In the genomic region with DNA sequence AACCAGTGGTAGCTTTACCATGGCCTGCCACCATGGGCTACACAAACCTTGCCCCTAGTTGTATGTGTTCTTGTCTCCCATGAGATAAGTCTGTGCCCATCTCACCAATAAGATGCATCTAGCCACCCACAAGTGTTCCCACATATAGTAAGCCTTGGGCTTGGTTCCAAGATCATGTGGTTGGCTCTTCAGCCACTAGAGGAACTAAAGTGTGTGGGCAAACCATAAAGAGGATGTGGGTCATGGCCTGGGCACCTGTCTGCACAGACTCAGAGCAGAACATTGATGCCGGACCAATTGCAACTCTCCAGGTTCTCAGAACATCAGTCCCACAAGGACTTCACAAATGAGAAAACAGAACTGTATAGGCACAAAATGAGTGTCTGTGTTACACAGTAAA, we compare ENCODE assay signal across 13 mouse cellular contexts.
DNase-seq lines count a peak whose midpoint lies in the region; ATAC-seq and TF ChIP-seq lines count a peak whose summit lies in the region.
"Had no signal": no experiment of that assay in that cellular context is flagged by ENCODE, and none has a peak within 500 bp of the region (broad histone marks: within the 10 kb centered on the region; RNA-seq: fewer than 3 reads in every experiment).

No protein-coding gene starts in this region.

- WGBS in intestine, postnatal 0 days, result 89% methylated on average over 1 of the region's 1 CpGs
- 79% methylated on average over 1 of the region's 1 CpGs for WGBS in intestine, embryonic 16.5 days
- 0% methylated on average over 1 of the region's 1 CpGs for WGBS in bone marrow, adult 2 months
- WGBS in midbrain, embryonic 15.5 days, result 92% methylated on average over 1 of the region's 1 CpGs
- 93% methylated on average over 1 of the region's 1 CpGs for WGBS in kidney, embryonic 16.5 days

- H3K36me3 ChIP-seq in intestine, postnatal 0 days (ENCODE audit: control insufficient read depth, insufficient read depth), result no peaks in the 10 kb centered on the region
- no peaks in the 10 kb centered on the region for H3K36me3 ChIP-seq in intestine, embryonic 16.5 days (ENCODE audit: control insufficient read depth, insufficient read depth, low read length)
- H3K36me3 ChIP-seq in midbrain, embryonic 15.5 days (replicated peaks), result no peaks in the 10 kb centered on the region
- no peaks in the 10 kb centered on the region for H3K36me3 ChIP-seq in kidney, embryonic 16.5 days (ENCODE audit: insufficient read depth, low read length)
- H3K36me3 ChIP-seq: forebrain, embryonic 15.5 days; heart, embryonic 12.5 days had no signal

- H3K4me1 ChIP-seq in intestine, postnatal 0 days (replicated peaks; ENCODE audit: control insufficient read depth, insufficient read depth, low read length), result 0 out of 2 replicates have a peak, but pooled peaks cover 4% of the 10 kb centered on the region
- H3K4me1 ChIP-seq in intestine, embryonic 16.5 days (ENCODE audit: control insufficient read depth, insufficient read depth, low read length), result peaks cover 4% of the 10 kb centered on the region
- H3K4me1 ChIP-seq in bone marrow, adult 2 months (ENCODE audit: control insufficient read depth, insufficient read depth, low read length), result peaks cover 8% of the 10 kb centered on the region
- no peaks in the 10 kb centered on the region for H3K4me1 ChIP-seq in midbrain, embryonic 15.5 days
- no peaks in the 10 kb centered on the region; the same call in 1 of the 2 replicates for H3K4me1 ChIP-seq in kidney, embryonic 16.5 days (ENCODE audit: insufficient read depth, low read length)
- H3K4me1 ChIP-seq: forebrain, embryonic 15.5 days had no signal

- DNase-seq in 416B (ENCODE audit: low read depth), result peak; percentile 97
- DNase-seq in heart, postnatal 14 days, result no peak
- DNase-seq: cerebellum, adult 18-20 months; liver had no signal

- H3K4me3 ChIP-seq in intestine, postnatal 0 days (ENCODE audit: low read depth, low read length), result no peak overlapping the region
- no peak overlapping the region for H3K4me3 ChIP-seq in intestine, embryonic 16.5 days (ENCODE audit: low read length)
- H3K4me3 ChIP-seq in bone marrow, adult 2 months (replicated peaks; ENCODE audit: control insufficient read depth, low read depth, low read length), result no peak overlapping the region
- H3K4me3 ChIP-seq in midbrain, embryonic 15.5 days, result no peak overlapping the region
- no peak overlapping the region for H3K4me3 ChIP-seq in kidney, embryonic 16.5 days (ENCODE audit: low read length)
- H3K4me3 ChIP-seq: forebrain, embryonic 15.5 days; heart, embryonic 12.5 days had no signal

- TF ChIP-seq POLR2A in bone marrow, adult 2 months (IDR thresholded peaks at IDR 0.05; ENCODE audit: borderline replicate concordance, control insufficient read depth, low read depth, low read length), result no peak

- H3K9me3 ChIP-seq in intestine, postnatal 0 days (ENCODE audit: control insufficient read depth), result no peaks in the 10 kb centered on the region
- H3K9me3 ChIP-seq in intestine, embryonic 16.5 days (ENCODE audit: control insufficient read depth, low read length), result no peaks in the 10 kb centered on the region
- H3K9me3 ChIP-seq in midbrain, embryonic 15.5 days, result no peaks in the 10 kb centered on the region
- H3K9me3 ChIP-seq in kidney, embryonic 16.5 days (ENCODE audit: low read length), result no peaks in the 10 kb centered on the region
- H3K9me3 ChIP-seq: forebrain, embryonic 15.5 days; heart, embryonic 12.5 days had no signal

- no peak overlapping the region for H3K4me2 ChIP-seq in intestine, postnatal 0 days (replicated peaks; ENCODE audit: low read depth)
- H3K4me2 ChIP-seq in intestine, embryonic 16.5 days (ENCODE audit: low read depth, low read length), result no peak overlapping the region
- no peak overlapping the region for H3K4me2 ChIP-seq in midbrain, embryonic 15.5 days
- no peak overlapping the region for H3K4me2 ChIP-seq in kidney, embryonic 16.5 days (replicated peaks; ENCODE audit: low read depth, low read length)
- H3K4me2 ChIP-seq: forebrain, embryonic 15.5 days; heart, embryonic 12.5 days had no signal

- 0 out of 2 replicates have a peak, but pooled peaks have one; percentile 2 for TF ChIP-seq CTCF in intestine, postnatal 0 days (IDR thresholded peaks at IDR 0.05; ENCODE audit: low read depth)
- TF ChIP-seq CTCF in bone marrow, adult 2 months (IDR thresholded peaks at IDR 0.05; ENCODE audit: control insufficient read depth, insufficient read depth, low read length), result 0 out of 2 replicates have a peak, but pooled peaks have one; percentile 14

- ATAC-seq in intestine, postnatal 0 days, result no peak
- ATAC-seq in intestine, embryonic 16.5 days, result no peak
- peak; percentile 90 for ATAC-seq in megakaryocyte progenitor cell, adult 5-6 weeks (replicated peaks; ENCODE audit: poor library complexity)
- no peak for ATAC-seq in midbrain, embryonic 15.5 days (replicated peaks)
- no peak for ATAC-seq in kidney, embryonic 16.5 days (ENCODE audit: low FRiP score, low TSS enrichment)
- ATAC-seq: forebrain, embryonic 15.5 days; hindbrain, embryonic 16.5 days had no signal

- H3K9ac ChIP-seq in intestine, postnatal 0 days (ENCODE audit: low read depth, low read length), result no peak overlapping the region
- no peak overlapping the region for H3K9ac ChIP-seq in intestine, embryonic 16.5 days (ENCODE audit: low read depth, low read length)
- no peak overlapping the region for H3K9ac ChIP-seq in midbrain, embryonic 15.5 days
- no peak overlapping the region for H3K9ac ChIP-seq in kidney, embryonic 16.5 days (replicated peaks; ENCODE audit: low read length)
- H3K9ac ChIP-seq: forebrain, embryonic 15.5 days; heart, embryonic 12.5 days had no signal

- no peak overlapping the region for H3K27ac ChIP-seq in intestine, postnatal 0 days (ENCODE audit: low read depth, low read length)
- no peak overlapping the region for H3K27ac ChIP-seq in intestine, embryonic 16.5 days (ENCODE audit: low read length)
- H3K27ac ChIP-seq in bone marrow, adult 2 months (ENCODE audit: control insufficient read depth, insufficient read depth, low read depth, low read length, poor library complexity), result no peak overlapping the region
- H3K27ac ChIP-seq in midbrain, embryonic 15.5 days, result no peak overlapping the region
- H3K27ac ChIP-seq in kidney, embryonic 16.5 days (ENCODE audit: low read length), result no peak overlapping the region
- H3K27ac ChIP-seq: forebrain, embryonic 15.5 days had no signal

- intact Hi-C loops in heart, postnatal 14 days (cut with DNase I), result no loop called here

- no peaks in the 10 kb centered on the region for H3K27me3 ChIP-seq in intestine, postnatal 0 days (replicated peaks; ENCODE audit: control insufficient read depth, insufficient read depth, low read length)
- no peaks in the 10 kb centered on the region for H3K27me3 ChIP-seq in intestine, embryonic 16.5 days (replicated peaks; ENCODE audit: control insufficient read depth, insufficient read depth, low read length)
- H3K27me3 ChIP-seq in midbrain, embryonic 15.5 days (replicated peaks), result no peaks in the 10 kb centered on the region
- no peaks in the 10 kb centered on the region for H3K27me3 ChIP-seq in kidney, embryonic 16.5 days (ENCODE audit: insufficient read depth, low read length)
- H3K27me3 ChIP-seq: forebrain, embryonic 15.5 days; heart, embryonic 12.5 days had no signal
